Mouse (Mus musculus) heart, postnatal 4 days (tissue): ENCODE data around the gene Ccpg1os. TPM values are rescaled to one million over a fixed set of nuclear protein-coding genes. Genes with fewer than 3 reads are reported as not detected.

ENCODE experiments used
- DNase-seq: peaks from one replicate; pipeline ENCODE4 v3.0.0; 2021
- total RNA-seq, 2 experiments: library from RNA; stranded (reverse); gene quantifications; 2 replicates each; pipeline ENCODE4 v1.2.3; 2021

Gene Ccpg1os
- total RNA-seq, 2 experiments from 2014 or later, result 4.6 to 5.3 TPM

GRCm38 (mm10) chr9:72983066-72983465, 2.1 kb downstream of the Ccpg1os start:
- no peak for DNase-seq

GRCm38 (mm10) chr9:72975242-72975641, 9.9 kb downstream of the Ccpg1os start:
- no peak for DNase-seq

GRCm38 (mm10) chr9:72974734-72975133, 10.4 kb downstream of the Ccpg1os start:
- no peak for DNase-seq

- DNase-seq, result no peak
Measured at GRCm38 (mm10) chr9:72972984-72973383, 12.2 kb downstream of the Ccpg1os start.

GRCm38 (mm10) chr9:72972435-72972834, 12.7 kb downstream of the Ccpg1os start:
- DNase-seq, result no peak

- DNase-seq, result peak; percentile 12
Measured at GRCm38 (mm10) chr9:72969874-72970273, 15.3 kb downstream of the Ccpg1os start.

- DNase-seq, result peak; percentile 39
Measured at GRCm38 (mm10) chr9:72968349-72969061, 16.7 kb downstream of the Ccpg1os start.

- DNase-seq, result no peak
Measured at GRCm38 (mm10) chr9:72961959-72962358, 23.2 kb downstream of the Ccpg1os start.

GRCm38 (mm10) chr9:72961346-72961745, 23.8 kb downstream of the Ccpg1os start:
- DNase-seq, result no peak

GRCm38 (mm10) chr9:72958521-72959450, 26.4 kb downstream of the Ccpg1os start, which contains the start of the genes Dyx1c1 and Gm44503:
TSS of gene Dyx1c1 (plus strand) at chr9:72958785.
TSS of gene Gm44503 (plus strand) at chr9:72958852.
- peak; percentile 79 for DNase-seq

GRCm38 (mm10) chr9:72955546-72955945, 29.6 kb downstream of the Ccpg1os start:
- DNase-seq, result peak; percentile 53

- peak; percentile 14 for DNase-seq
Measured at GRCm38 (mm10) chr9:72954746-72955145, 30.4 kb downstream of the Ccpg1os start.

GRCm38 (mm10) chr9:72949572-72949971, 35.6 kb downstream of the Ccpg1os start:
- DNase-seq, result no peak

- no peak for DNase-seq
Measured at GRCm38 (mm10) chr9:72947010-72947409, 38.2 kb downstream of the Ccpg1os start.

GRCm38 (mm10) chr9:72944286-72944685, 40.9 kb downstream of the Ccpg1os start:
- DNase-seq, result no peak

GRCm38 (mm10) chr9:72943424-72943823, 41.8 kb downstream of the Ccpg1os start:
- DNase-seq, result no peak

- DNase-seq, result no peak
Measured at GRCm38 (mm10) chr9:72936301-72936700, 48.9 kb downstream of the Ccpg1os start.

- DNase-seq, result no peak
Measured at GRCm38 (mm10) chr9:72935309-72935708, 49.9 kb downstream of the Ccpg1os start.

GRCm38 (mm10) chr9:72931166-72931790, 53.9 kb downstream of the Ccpg1os start:
- no peak for DNase-seq
